Mouse (Mus musculus) forebrain, embryonic 16.5 days (tissue): ENCODE results near the gene Ptpn9. TPM values are rescaled to one million over a fixed set of nuclear protein-coding genes. Genes with fewer than 3 reads are reported as not detected.

ENCODE experiments used
- ATAC-seq: fragments of 200-750 bp; cut with Nextera tagmentation; 2 replicates; pipeline ENCODE4 v1.8.0; 2017; ENCODE audit warnings: mild to moderate bottlenecking, moderate library complexity
- H3K27ac ChIP-seq: fragments of 300-500 bp; sonication (generic); 2 replicates; pipeline ENCODE4 v1.5.1; 2014; ENCODE audit warnings: low read length, control low read depth
- H3K27me3 ChIP-seq: fragments of 300-500 bp; sonication (generic); replicated peaks from 2 replicates; pipeline ENCODE4 v1.6.1; 2014; ENCODE audit warnings: low read length; ENCODE audit not compliant: control insufficient read depth, insufficient read depth
- H3K36me3 ChIP-seq: fragments of 300-500 bp; sonication (generic); 2 replicates; pipeline ENCODE4 v1.6.1; 2014; ENCODE audit not compliant: control insufficient read depth, insufficient read depth
- H3K4me1 ChIP-seq: fragments of 300-500 bp; sonication (generic); replicated peaks from 2 replicates; pipeline ENCODE4 v1.6.1; 2014; ENCODE audit warnings: low read length; ENCODE audit not compliant: control insufficient read depth, insufficient read depth
- H3K4me2 ChIP-seq: fragments of 300-500 bp; sonication (generic); 2 replicates; pipeline ENCODE4 v1.6.1; 2014; ENCODE audit warnings: mild to moderate bottlenecking, low read length, control low read depth
- H3K4me3 ChIP-seq: fragments of 300-500 bp; sonication (generic); replicated peaks from 2 replicates; pipeline ENCODE4 v1.5.1; 2014; ENCODE audit warnings: mild to moderate bottlenecking, low read length, control low read depth
- H3K9ac ChIP-seq: fragments of 300-500 bp; sonication (generic); replicated peaks from 2 replicates; pipeline ENCODE4 v1.6.1; 2014; ENCODE audit warnings: low read depth, low read length, control low read depth
- H3K9me3 ChIP-seq: fragments of 300-500 bp; sonication (generic); 2 replicates; pipeline ENCODE4 v1.6.1; 2016; ENCODE audit warnings: low read length; ENCODE audit not compliant: control insufficient read depth
- WGBS: fragments of 180-500 bp; shearing (Covaris S2); extraction: QIAGEN DNeasy Blood & Tissue Kit; methylation state at CpG from one replicate; pipeline ENCODE4 v1.1.7; 2014; 5-methylcytosine and 5-hydroxymethylcytosine counted together
- polyA plus RNA-seq: library from polyadenylated mRNA; unstranded; fragments of >200 nt; fragmentation: Nextera tagmentation; extraction: Ambion mirVana; gene quantifications from 2 replicates; pipeline ENCODE4 v1.2.1, GENCODE M21; 2015

Gene Ptpn9
- polyA plus RNA-seq, 1 experiment from 2014 or later = 24.7 TPM

- WGBS = 77% methylated on average over 4 of the region's 4 CpGs
- 0 out of 2 replicates have a peak, but pooled peaks cover 3% of the 10 kb centered on the region for H3K9me3 ChIP-seq
- no peak overlapping the region for H3K9ac ChIP-seq
- H3K27me3 ChIP-seq = no peaks in the 10 kb centered on the region
- no peak for ATAC-seq
- no peak overlapping the region for H3K4me2 ChIP-seq
- 0 out of 2 replicates have a peak, but pooled peaks cover 2% of the 10 kb centered on the region for H3K4me1 ChIP-seq
- no peaks in the 10 kb centered on the region for H3K36me3 ChIP-seq
- no peak overlapping the region for H3K27ac ChIP-seq
- no peak overlapping the region for H3K4me3 ChIP-seq
Observed at GRCm38 (mm10) chr9:57003011-57003410, 8.3 kb downstream of the Ptpn9 start.

GRCm38 (mm10) chr9:57012393-57012792, 17.7 kb downstream of the Ptpn9 start:
- peaks cover 7% of the 10 kb centered on the region for H3K9me3 ChIP-seq
- no peak overlapping the region for H3K27ac ChIP-seq
- WGBS = 84% methylated on average over 1 of the region's 1 CpGs
- H3K4me1 ChIP-seq = no peaks in the 10 kb centered on the region
- peaks cover 10% of the 10 kb centered on the region for H3K36me3 ChIP-seq
- no peak for ATAC-seq
- no peaks in the 10 kb centered on the region for H3K27me3 ChIP-seq
- H3K4me3 ChIP-seq = no peak overlapping the region
- H3K9ac ChIP-seq = no peak overlapping the region
- no peak overlapping the region for H3K4me2 ChIP-seq

DNA sequence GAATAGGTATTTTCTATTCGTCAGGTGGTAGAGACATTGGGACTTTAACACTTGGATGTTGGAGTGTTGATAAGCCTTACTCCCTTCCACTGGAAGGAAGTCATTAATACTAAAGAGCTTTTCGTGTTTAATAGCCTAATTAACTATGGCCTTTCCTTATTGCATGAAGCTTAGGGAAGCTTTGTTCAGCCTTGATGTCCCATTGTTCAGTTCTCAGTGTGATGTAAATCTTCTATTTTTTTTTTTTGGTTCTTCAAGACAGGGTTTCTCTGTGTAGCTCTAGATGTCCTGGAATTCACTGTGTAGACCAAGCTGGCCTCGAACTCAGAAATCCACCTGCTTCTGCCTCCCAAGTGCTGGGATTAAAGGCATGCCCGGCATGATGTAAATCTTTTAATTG, 18.2 kb downstream of the Ptpn9 start:
- WGBS = 73% methylated on average over 4 of the region's 4 CpGs
- no peaks in the 10 kb centered on the region for H3K4me1 ChIP-seq

GRCm38 (mm10) chr9:57013756-57014155, 19.0 kb downstream of the Ptpn9 start:
- Histone ChIP-seq H3K9ac (no peak overlapping the region), H3K27ac (no peak overlapping the region), H3K4me2 (no peak overlapping the region), H3K4me3 (no peak overlapping the region), H3K27me3 (no peaks in the 10 kb centered on the region), H3K4me1 (no peaks in the 10 kb centered on the region), H3K9me3 (peaks cover 5% of the 10 kb centered on the region), H3K36me3 (peaks cover 10% of the 10 kb centered on the region)
- 90% methylated on average over 1 of the region's 1 CpGs for WGBS
- ATAC-seq = no peak

More for the DNA sequence above, 18.2 kb downstream of the Ptpn9 start:
- Histone ChIP-seq H3K9ac (no peak overlapping the region), H3K9me3 (peaks cover 5% of the 10 kb centered on the region), H3K4me2 (no peak overlapping the region), H3K27ac (no peak overlapping the region), H3K4me3 (no peak overlapping the region), H3K27me3 (no peaks in the 10 kb centered on the region), H3K36me3 (peaks cover 10% of the 10 kb centered on the region)
- ATAC-seq = no peak

- Histone ChIP-seq H3K27ac (no peak overlapping the region), H3K36me3 (peaks cover 10% of the 10 kb centered on the region), H3K27me3 (no peaks in the 10 kb centered on the region), H3K4me2 (no peak overlapping the region), H3K4me3 (no peak overlapping the region), H3K4me1 (no peaks in the 10 kb centered on the region), H3K9me3 (peaks cover 5% of the 10 kb centered on the region), H3K9ac (no peak overlapping the region)
- WGBS = 92% methylated on average over 1 of the region's 1 CpGs
- no peak for ATAC-seq
Observed at GRCm38 (mm10) chr9:57014766-57015165, 20.0 kb downstream of the Ptpn9 start.

- no peak overlapping the region for H3K27ac ChIP-seq
- no peaks in the 10 kb centered on the region for H3K27me3 ChIP-seq
- 81% methylated on average over 1 of the region's 1 CpGs for WGBS
- H3K36me3 ChIP-seq = peaks cover 16% of the 10 kb centered on the region
- H3K4me3 ChIP-seq = no peak overlapping the region
- H3K4me2 ChIP-seq = no peak overlapping the region
- no peak overlapping the region for H3K9ac ChIP-seq
- peaks cover 5% of the 10 kb centered on the region for H3K9me3 ChIP-seq
- no peak for ATAC-seq
- H3K4me1 ChIP-seq = no peaks in the 10 kb centered on the region
Observed at GRCm38 (mm10) chr9:57017631-57018030, 22.9 kb downstream of the Ptpn9 start.

DNA sequence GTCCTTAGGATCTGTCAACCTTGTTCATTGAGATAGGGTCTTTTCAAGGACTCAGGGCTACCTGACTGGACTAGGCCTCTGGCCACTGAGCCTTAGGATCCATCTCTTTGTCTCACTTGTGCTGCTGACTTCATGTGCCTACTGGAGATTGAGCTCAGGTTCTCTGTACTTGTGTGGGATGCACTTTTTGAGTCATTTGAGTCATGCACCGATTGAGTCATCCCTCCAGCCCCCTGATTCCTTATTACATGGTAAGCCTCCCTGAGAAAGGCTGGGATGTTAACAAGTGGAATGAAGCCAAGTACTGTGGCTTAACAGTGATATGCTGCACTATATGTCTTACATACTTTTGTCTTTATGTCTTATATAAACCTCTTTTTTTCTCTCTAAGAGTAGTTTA, 37.0 kb downstream of the Ptpn9 start:
- Histone ChIP-seq H3K4me3 (no peak overlapping the region), H3K9ac (no peak overlapping the region), H3K4me1 (no peaks in the 10 kb centered on the region), H3K9me3 (no peaks in the 10 kb centered on the region; the same call in 1 of the 2 replicates), H3K4me2 (no peak overlapping the region), H3K27ac (no peak overlapping the region), H3K36me3 (peaks cover 21% of the 10 kb centered on the region), H3K27me3 (no peaks in the 10 kb centered on the region)
- WGBS = 97% methylated on average over 1 of the region's 1 CpGs
- ATAC-seq = no peak

DNA sequence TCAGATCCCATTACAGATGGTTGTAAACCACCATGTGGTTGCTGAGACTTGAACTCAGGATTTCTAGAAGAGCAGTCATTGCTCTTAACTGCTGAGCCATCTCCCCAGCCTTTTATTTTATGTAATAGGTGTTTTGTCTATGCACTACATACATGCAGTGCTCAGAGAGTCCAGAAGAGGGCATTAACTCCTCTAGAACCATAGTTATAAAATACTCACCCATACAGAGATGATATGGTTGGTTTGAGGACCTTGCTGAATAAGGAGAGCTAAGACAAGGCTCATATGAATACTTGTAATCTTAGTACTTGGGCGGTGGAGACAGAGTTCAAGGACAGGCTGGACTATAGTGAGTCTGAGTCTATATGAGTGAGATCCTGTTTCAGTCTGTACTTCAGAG, 61.5 kb downstream of the Ptpn9 start:
- no peaks in the 10 kb centered on the region for H3K27me3 ChIP-seq
- 92% methylated on average over 1 of the region's 1 CpGs for WGBS
- H3K36me3 ChIP-seq = peaks cover 9% of the 10 kb centered on the region
- H3K4me3 ChIP-seq = no peak overlapping the region
- no peak overlapping the region for H3K4me2 ChIP-seq
- no peaks in the 10 kb centered on the region for H3K9me3 ChIP-seq
- no peak overlapping the region for H3K9ac ChIP-seq
- ATAC-seq = no peak
- H3K27ac ChIP-seq = no peak overlapping the region
- H3K4me1 ChIP-seq = no peaks in the 10 kb centered on the region

- Histone ChIP-seq H3K9me3 (no peaks in the 10 kb centered on the region), H3K27me3 (no peaks in the 10 kb centered on the region), H3K4me1 (no peaks in the 10 kb centered on the region), H3K4me3 (no peak overlapping the region), H3K9ac (no peak overlapping the region), H3K27ac (no peak overlapping the region), H3K4me2 (no peak overlapping the region), H3K36me3 (peaks cover 5% of the 10 kb centered on the region; the same call in 1 of the 2 replicates)
- WGBS = 96% methylated on average over 2 of the region's 2 CpGs
- ATAC-seq = no peak
Observed at GRCm38 (mm10) chr9:57064164-57064563, 69.4 kb downstream of the Ptpn9 start.

GRCm38 (mm10) chr9:57068266-57068665, 73.5 kb downstream of the Ptpn9 start:
- 69% methylated on average over 3 of the region's 3 CpGs for WGBS
- H3K4me2 ChIP-seq = no peak overlapping the region
- H3K36me3 ChIP-seq = no peaks in the 10 kb centered on the region
- no peak for ATAC-seq
- no peak overlapping the region for H3K9ac ChIP-seq
- H3K9me3 ChIP-seq = no peaks in the 10 kb centered on the region
- H3K27me3 ChIP-seq = no peaks in the 10 kb centered on the region
- H3K4me3 ChIP-seq = no peak overlapping the region
- H3K4me1 ChIP-seq = peaks cover 6% of the 10 kb centered on the region
- H3K27ac ChIP-seq = no peak overlapping the region
